Mouse (Mus musculus) forebrain, embryonic 16.5 days (tissue): Measurements from ENCODE around the gene Fam243. TPM values are rescaled to one million over a fixed set of nuclear protein-coding genes. Genes with fewer than 3 reads are reported as not detected.

ENCODE experiments used
- ATAC-seq: fragments of 200-750 bp; cut with Nextera tagmentation; 2 replicates; pipeline ENCODE4 v1.8.0; 2017; ENCODE audit warnings: mild to moderate bottlenecking, moderate library complexity
- H3K27ac ChIP-seq: fragments of 300-500 bp; sonication (generic); 2 replicates; pipeline ENCODE4 v1.5.1; 2014; ENCODE audit warnings: low read length, control low read depth
- H3K27me3 ChIP-seq: fragments of 300-500 bp; sonication (generic); replicated peaks from 2 replicates; pipeline ENCODE4 v1.6.1; 2014; ENCODE audit warnings: low read length; ENCODE audit not compliant: control insufficient read depth, insufficient read depth
- H3K36me3 ChIP-seq: fragments of 300-500 bp; sonication (generic); 2 replicates; pipeline ENCODE4 v1.6.1; 2014; ENCODE audit not compliant: control insufficient read depth, insufficient read depth
- H3K4me1 ChIP-seq: fragments of 300-500 bp; sonication (generic); replicated peaks from 2 replicates; pipeline ENCODE4 v1.6.1; 2014; ENCODE audit warnings: low read length; ENCODE audit not compliant: control insufficient read depth, insufficient read depth
- H3K4me2 ChIP-seq: fragments of 300-500 bp; sonication (generic); 2 replicates; pipeline ENCODE4 v1.6.1; 2014; ENCODE audit warnings: mild to moderate bottlenecking, low read length, control low read depth
- H3K4me3 ChIP-seq: fragments of 300-500 bp; sonication (generic); replicated peaks from 2 replicates; pipeline ENCODE4 v1.5.1; 2014; ENCODE audit warnings: mild to moderate bottlenecking, low read length, control low read depth
- H3K9ac ChIP-seq: fragments of 300-500 bp; sonication (generic); replicated peaks from 2 replicates; pipeline ENCODE4 v1.6.1; 2014; ENCODE audit warnings: low read depth, low read length, control low read depth
- H3K9me3 ChIP-seq: fragments of 300-500 bp; sonication (generic); 2 replicates; pipeline ENCODE4 v1.6.1; 2016; ENCODE audit warnings: low read length; ENCODE audit not compliant: control insufficient read depth
- WGBS: fragments of 180-500 bp; shearing (Covaris S2); extraction: QIAGEN DNeasy Blood & Tissue Kit; methylation state at CpG from one replicate; pipeline ENCODE4 v1.1.7; 2014; 5-methylcytosine and 5-hydroxymethylcytosine counted together
- polyA plus RNA-seq: library from polyadenylated mRNA; unstranded; fragments of >200 nt; fragmentation: Nextera tagmentation; extraction: Ambion mirVana; gene quantifications from 2 replicates; pipeline ENCODE4 v1.2.1, GENCODE M21; 2015

The Fam243 gene
- polyA plus RNA-seq, 1 experiment from 2014 or later: 0.15 TPM

- H3K4me1 ChIP-seq: no peaks in the 10 kb centered on the region
- no peaks in the 10 kb centered on the region for H3K36me3 ChIP-seq
- no peaks in the 10 kb centered on the region for H3K9me3 ChIP-seq
- H3K4me3 ChIP-seq: no peak overlapping the region
- 92% methylated on average over 10 of the region's 10 CpGs for WGBS
- no peak overlapping the region for H3K9ac ChIP-seq
- no peak overlapping the region for H3K27ac ChIP-seq
- H3K4me2 ChIP-seq: no peak overlapping the region
- ATAC-seq: no peak
- no peaks in the 10 kb centered on the region for H3K27me3 ChIP-seq
These were observed 6.7 kb upstream of the Fam243 start for GRCm38 (mm10) chr16:92327911-92328310.

GRCm38 (mm10) chr16:92325062-92325406, 3.8 kb upstream of the Fam243 start:
- H3K9ac ChIP-seq: no peak overlapping the region
- H3K36me3 ChIP-seq: no peaks in the 10 kb centered on the region
- no peak overlapping the region for H3K4me3 ChIP-seq
- no peaks in the 10 kb centered on the region for H3K9me3 ChIP-seq
- H3K27me3 ChIP-seq: no peaks in the 10 kb centered on the region
- no peak overlapping the region for H3K4me2 ChIP-seq
- ATAC-seq: no peak
- H3K4me1 ChIP-seq: no peaks in the 10 kb centered on the region
- 27% methylated on average over 1 of the region's 1 CpGs for WGBS
- no peak overlapping the region for H3K27ac ChIP-seq

GRCm38 (mm10) chr16:92324309-92325061, 3.2 kb upstream of the Fam243 start:
- 12% methylated on average over 7 of the region's 7 CpGs for WGBS
- H3K4me3 ChIP-seq: no peak overlapping the region
- H3K4me1 ChIP-seq: no peaks in the 10 kb centered on the region
- H3K9me3 ChIP-seq: no peaks in the 10 kb centered on the region
- no peak overlapping the region for H3K9ac ChIP-seq
- ATAC-seq: no peak
- H3K4me2 ChIP-seq: no peak overlapping the region
- no peaks in the 10 kb centered on the region for H3K36me3 ChIP-seq
- no peaks in the 10 kb centered on the region for H3K27me3 ChIP-seq
- no peak overlapping the region for H3K27ac ChIP-seq

DNA sequence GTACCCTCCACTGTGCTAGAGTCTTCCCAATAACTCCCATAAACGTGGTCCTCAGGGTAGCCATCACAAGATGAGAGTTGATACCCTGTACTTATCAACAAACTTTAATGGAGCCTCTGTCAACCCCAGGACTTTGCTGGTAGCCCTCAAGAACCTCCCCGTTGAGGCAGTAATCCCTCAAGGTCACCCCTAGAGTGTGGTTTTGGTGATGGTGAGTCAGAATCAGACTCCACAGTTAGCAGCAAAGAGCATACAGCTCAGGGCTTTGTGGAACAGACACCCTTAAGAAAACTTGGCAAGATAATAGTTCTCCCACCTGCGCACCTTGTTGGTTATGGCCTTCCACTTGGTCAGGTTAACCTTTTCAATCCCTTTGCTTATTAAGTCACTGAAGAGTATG, 880 bp downstream of the Fam243 start:
- ATAC-seq: no peak
- Histone ChIP-seq H3K27me3 (no peaks in the 10 kb centered on the region), H3K4me1 (no peaks in the 10 kb centered on the region), H3K9me3 (no peaks in the 10 kb centered on the region), H3K9ac (no peak overlapping the region), H3K4me3 (no peak overlapping the region), H3K27ac (no peak overlapping the region), H3K4me2 (no peak overlapping the region), H3K36me3 (no peaks in the 10 kb centered on the region)
- 87% methylated on average over 3 of the region's 3 CpGs for whole genome bisulfite sequencing

- no peak overlapping the region for H3K27ac ChIP-seq
- 73% methylated on average over 20 of the region's 20 CpGs for WGBS
- H3K4me2 ChIP-seq: no peak overlapping the region
- no peaks in the 10 kb centered on the region for H3K4me1 ChIP-seq
- H3K27me3 ChIP-seq: no peaks in the 10 kb centered on the region
- no peak overlapping the region for H3K9ac ChIP-seq
- H3K36me3 ChIP-seq: no peaks in the 10 kb centered on the region
- no peak for ATAC-seq
- no peak overlapping the region for H3K4me3 ChIP-seq
- no peaks in the 10 kb centered on the region for H3K9me3 ChIP-seq
These were observed 1.7 kb downstream of the Fam243 start for GRCm38 (mm10) chr16:92319353-92320109.

DNA sequence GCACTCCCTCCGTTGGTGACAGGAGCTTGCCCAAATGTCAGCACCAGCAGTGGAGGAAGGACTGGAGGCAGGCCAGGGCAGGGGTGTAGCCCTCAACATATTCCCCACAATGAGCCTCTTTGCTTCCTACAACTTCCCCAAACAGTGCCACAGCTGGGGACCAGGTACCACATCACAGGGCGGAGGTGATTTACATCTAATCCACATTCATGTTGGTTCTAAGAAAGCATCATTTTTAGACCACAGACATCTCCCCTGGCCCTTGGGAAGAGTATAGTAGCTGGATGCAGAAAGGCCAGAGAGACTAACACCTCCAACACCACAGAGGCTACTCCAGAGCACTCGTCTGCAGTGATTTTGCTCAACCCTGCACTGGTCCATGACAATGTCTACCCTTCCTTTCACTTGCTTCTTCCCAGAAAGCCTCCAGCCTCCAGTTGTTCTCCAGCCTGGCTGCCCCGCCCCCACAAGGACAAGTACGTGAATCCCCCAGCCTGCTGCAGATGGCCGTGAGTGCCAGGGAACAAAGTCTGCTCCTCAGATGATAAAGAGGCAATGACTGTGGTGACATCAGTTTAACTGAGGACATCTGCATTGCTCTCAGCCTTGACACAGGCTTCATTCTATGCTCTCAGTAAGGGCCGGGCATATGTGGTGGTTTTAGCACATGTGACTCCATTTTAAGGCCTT, 5.0 kb downstream of the Fam243 start:
- Histone ChIP-seq H3K36me3 (no peaks in the 10 kb centered on the region; the same call in 1 of the 2 replicates), H3K4me1 (no peaks in the 10 kb centered on the region), H3K27ac (no peak overlapping the region), H3K9me3 (no peaks in the 10 kb centered on the region), H3K9ac (no peak overlapping the region), H3K27me3 (no peaks in the 10 kb centered on the region), H3K4me2 (no peak overlapping the region), H3K4me3 (no peak overlapping the region)
- no peak for ATAC-seq
- WGBS: 80% methylated on average over 7 of the region's 7 CpGs

DNA sequence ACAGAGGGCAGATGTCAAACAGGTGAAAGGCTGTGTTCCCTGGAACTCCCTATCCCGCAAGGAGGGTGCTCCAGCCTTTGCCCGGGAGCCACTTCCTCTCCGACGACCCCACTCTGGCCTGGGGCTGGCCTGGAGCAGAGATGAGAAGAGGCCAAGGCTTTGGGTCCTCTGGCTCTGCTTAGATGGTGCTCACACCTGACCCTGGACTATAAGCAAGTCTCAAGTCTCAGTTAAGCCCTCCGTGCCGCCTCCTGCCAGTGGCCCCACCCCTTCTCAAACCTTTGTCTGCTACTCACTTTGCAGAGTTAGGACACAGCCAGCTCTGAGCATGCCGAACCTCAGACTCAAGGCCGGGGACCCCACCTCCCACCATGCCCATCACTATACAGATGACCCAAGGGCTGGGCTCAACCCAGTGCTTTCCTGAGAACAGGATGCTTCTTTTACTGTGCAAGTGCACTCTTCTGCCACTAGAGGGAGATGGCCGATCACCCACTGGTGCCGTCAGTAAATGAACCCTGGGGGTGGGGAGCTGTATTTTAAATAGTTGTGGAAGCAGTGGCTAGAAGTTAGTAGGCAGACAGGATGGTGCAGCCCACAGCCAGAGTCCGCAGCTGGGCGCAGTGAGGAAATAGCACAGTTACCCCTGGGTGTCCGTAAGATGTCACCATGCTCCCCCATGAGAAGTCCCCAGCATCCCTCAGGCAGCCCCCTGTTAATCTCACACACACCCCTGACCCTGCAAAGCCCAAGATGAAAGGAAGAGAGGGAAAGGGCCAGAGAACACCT, 7.1 kb downstream of the Fam243 start:
- Histone ChIP-seq H3K27ac (no peak overlapping the region), H3K4me2 (no peak overlapping the region), H3K36me3 (no peaks in the 10 kb centered on the region; the same call in 1 of the 2 replicates), H3K27me3 (no peaks in the 10 kb centered on the region), H3K4me1 (peaks cover under 1% of the 10 kb centered on the region; the same call in 1 of the 2 replicates), H3K9ac (no peak overlapping the region), H3K9me3 (no peaks in the 10 kb centered on the region), H3K4me3 (no peak overlapping the region)
- peak; percentile 74 for ATAC-seq
- WGBS: 47% methylated on average over 13 of the region's 13 CpGs

GRCm38 (mm10) chr16:92309126-92309525, 12.1 kb downstream of the Fam243 start:
- peaks cover 2% of the 10 kb centered on the region; the same call in 1 of the 2 replicates for H3K4me1 ChIP-seq
- H3K4me2 ChIP-seq: no peak overlapping the region
- WGBS: 31% methylated on average over 4 of the region's 4 CpGs
- peaks cover 10% of the 10 kb centered on the region for H3K36me3 ChIP-seq
- H3K4me3 ChIP-seq: no peak overlapping the region
- no peaks in the 10 kb centered on the region for H3K27me3 ChIP-seq
- no peak overlapping the region for H3K27ac ChIP-seq
- ATAC-seq: peak; percentile 45; the same call in 1 of the 2 replicates
- no peak overlapping the region for H3K9ac ChIP-seq
- H3K9me3 ChIP-seq: no peaks in the 10 kb centered on the region
